Mouse (Mus musculus): ENCODE results near the gene Slamf9. TPM values are rescaled to one million over a fixed set of nuclear protein-coding genes. Genes with fewer than 3 reads are reported as not detected.

Gene Slamf9
- not detected for polyA plus RNA-seq (2017; shearing (Covaris generic))

- ATAC-seq, result peak; percentile 51
Measured at GRCm38 (mm10) chr1:172475054-172475741, at the start of gene Slamf9. TSS of gene Slamf9 (plus strand) at chr1:172475358.

- no peak for ATAC-seq
Measured at GRCm38 (mm10) chr1:172426419-172426818, 48.7 kb upstream of the Slamf9 start.

GRCm38 (mm10) chr1:172427841-172428240, 47.3 kb upstream of the Slamf9 start:
- ATAC-seq, result no peak

GRCm38 (mm10) chr1:172428614-172429013, 46.5 kb upstream of the Slamf9 start:
- ATAC-seq, result no peak

DNA sequence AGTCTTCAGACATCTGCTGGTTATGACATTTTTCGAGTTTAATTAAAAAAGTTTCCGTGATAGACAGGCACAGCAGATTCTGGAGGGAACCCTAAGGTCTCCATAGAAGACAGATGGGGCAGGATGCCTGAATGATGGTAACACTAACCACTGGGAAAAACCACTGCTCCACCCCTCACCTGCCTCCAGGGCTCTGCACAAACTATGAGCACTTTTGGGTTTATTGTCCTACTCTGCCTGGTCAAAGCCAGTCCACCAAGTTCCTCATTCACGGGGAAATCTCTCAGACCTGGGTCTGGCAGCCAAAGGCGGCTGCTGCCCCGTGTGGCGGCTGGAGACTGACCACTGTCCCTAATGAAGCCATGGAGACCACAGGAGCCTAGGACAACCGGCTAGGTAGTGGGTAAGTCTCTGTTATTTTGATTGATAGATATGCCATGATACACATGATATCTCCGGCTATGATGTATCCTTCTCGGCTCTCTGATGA, 44.4 kb upstream of the Slamf9 start:
- no peak for ATAC-seq

GRCm38 (mm10) chr1:172431836-172432586, 43.1 kb upstream of the Slamf9 start:
- no peak for ATAC-seq

DNA sequence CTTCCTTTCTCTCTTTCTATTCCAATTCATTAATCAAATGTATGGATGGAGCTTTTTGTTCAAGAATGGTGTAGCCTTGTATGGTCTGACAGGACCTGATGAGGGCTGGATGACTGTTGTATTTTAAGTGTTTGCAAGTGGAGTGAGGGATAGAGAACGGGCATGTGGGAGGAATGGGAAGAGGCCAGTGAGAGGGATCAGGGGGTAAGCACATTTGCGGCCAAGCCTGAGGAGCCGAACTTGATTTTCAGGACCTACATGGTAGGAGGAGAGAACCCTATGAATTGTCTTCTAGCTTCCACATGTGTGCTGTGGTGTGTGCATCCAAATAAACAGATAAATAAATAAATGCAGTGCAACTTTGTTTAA, 42.6 kb upstream of the Slamf9 start:
- no peak for ATAC-seq

DNA sequence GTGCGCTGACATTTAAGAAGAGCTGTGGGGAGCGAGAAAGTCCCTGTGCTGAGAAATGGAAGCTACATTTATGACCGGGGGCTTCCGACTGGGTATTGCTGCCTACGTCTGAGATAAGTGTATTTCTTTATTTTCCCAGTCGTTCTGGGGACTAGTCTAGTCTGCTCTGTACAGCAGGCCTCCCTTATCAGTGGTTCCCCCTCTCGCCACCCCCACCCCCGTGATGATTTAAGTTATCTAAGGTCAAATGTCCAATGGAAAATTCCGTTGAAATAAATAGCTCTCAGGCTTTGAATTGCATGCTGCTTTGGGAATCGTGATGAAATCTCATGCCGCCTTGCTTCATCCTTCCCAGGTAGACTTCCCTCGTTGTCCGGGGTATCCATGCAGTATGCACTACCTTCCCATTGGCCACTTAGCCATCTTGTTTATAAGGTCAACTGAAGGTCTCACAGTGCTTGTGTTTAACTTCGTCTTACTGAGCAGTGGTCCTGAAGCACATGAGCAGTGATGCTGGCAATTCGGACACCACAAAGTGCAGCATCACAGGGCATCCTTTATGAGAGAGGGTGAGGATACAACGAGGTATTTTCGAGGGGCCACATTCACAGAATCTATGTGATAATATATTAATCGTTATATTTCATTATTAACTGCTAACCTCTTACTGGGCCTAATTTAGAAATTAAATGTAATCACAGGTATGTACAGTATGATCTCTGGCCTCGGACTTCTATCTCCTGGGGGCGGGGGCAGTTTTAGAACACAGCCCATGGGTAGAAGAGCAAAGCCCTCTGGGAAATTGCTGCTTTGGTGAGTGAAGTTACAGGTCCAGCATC, 41.9 kb upstream of the Slamf9 start:
- no peak for ATAC-seq

DNA sequence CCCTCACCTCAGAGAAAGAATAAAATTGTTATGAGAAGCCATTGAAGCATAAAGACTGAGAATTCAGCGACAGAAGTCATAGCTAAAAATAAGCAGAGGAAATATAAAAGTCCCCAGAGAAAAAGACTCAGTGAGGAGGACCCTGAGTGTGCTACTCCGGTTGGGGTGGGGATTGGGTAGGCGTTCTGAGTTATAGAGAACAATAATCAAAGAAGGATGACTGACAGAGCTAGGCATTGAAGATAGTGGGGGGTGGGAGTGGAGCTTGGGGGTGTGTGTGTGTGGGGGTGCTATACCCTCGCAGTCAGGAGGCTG, 41.4 kb upstream of the Slamf9 start:
- ATAC-seq, result no peak

GRCm38 (mm10) chr1:172436785-172437184, 38.4 kb upstream of the Slamf9 start:
- ATAC-seq, result no peak

DNA sequence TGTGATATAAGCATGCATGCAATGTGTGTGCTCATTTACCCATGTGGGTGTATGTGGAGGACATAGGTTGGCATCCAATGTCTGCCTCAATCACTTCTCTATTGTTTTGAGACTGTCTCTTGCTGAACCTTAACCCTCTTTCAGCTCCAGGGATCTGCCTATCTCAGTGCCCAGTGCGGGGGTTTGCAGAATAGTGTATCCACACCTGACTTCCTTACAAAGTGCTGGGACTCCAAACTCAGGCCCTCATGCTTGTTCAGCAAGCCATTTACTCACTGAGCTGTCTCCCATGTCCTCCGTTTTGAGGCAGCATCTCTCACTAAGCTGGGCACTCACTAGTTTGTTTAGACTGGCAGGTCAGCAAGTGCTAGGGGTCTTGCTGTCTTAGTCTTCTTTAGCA, 36.5 kb upstream of the Slamf9 start:
- no peak for ATAC-seq

- no peak for ATAC-seq
Measured at GRCm38 (mm10) chr1:172440521-172440920, 34.6 kb upstream of the Slamf9 start.

DNA sequence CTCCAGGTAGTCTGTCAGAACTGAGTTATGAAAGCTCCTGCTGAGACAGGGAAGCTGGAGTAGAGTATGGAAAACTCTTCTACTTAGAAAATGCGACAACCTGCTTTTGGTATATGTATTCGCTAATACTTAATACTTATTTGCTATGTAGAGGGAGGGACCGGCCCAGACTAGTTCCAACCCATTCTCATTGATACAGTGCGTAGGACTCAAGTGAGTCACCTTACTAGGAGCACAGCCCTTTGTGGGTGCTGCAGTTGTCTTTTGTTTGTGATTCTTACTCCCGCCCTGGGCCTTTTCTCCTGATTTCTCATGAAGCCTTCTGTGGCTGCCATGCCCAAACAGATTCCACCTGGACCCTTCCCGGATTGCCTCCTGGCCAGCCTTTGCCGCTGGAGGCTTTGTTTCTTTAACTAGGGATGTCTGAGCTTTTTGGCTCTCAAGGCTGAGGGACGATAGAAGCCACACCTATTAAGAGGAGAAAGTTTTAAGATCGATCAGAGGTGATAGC, 33.2 kb upstream of the Slamf9 start:
- ATAC-seq, result no peak

GRCm38 (mm10) chr1:172450226-172450625, 24.9 kb upstream of the Slamf9 start:
- ATAC-seq, result no peak

- ATAC-seq, result no peak
Measured at GRCm38 (mm10) chr1:172450848-172451470, 24.2 kb upstream of the Slamf9 start.

- no peak for ATAC-seq
Measured at GRCm38 (mm10) chr1:172452911-172453310, 22.2 kb upstream of the Slamf9 start.

- ATAC-seq, result no peak
Measured at GRCm38 (mm10) chr1:172453810-172454209, 21.3 kb upstream of the Slamf9 start.

DNA sequence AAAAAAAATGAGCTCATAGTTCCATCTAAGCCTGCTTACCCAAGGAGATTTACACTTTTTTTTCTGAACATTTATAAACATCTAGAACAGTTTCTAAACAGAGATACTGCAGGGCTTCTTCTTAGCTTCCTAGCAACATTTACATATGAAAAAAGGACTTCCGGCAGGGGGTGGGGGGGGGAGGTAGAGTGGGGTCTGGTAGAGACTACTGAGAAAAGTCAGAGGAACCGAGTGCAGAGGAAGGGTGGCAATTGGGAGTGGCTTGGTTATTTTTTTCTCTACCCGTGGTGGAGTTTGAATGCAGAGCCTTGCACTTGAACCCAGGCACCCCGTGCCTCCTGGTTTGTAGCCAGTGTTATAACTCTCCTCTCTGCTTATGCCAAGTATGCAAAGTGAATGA, 19.7 kb upstream of the Slamf9 start:
- ATAC-seq, result peak; percentile 88

DNA sequence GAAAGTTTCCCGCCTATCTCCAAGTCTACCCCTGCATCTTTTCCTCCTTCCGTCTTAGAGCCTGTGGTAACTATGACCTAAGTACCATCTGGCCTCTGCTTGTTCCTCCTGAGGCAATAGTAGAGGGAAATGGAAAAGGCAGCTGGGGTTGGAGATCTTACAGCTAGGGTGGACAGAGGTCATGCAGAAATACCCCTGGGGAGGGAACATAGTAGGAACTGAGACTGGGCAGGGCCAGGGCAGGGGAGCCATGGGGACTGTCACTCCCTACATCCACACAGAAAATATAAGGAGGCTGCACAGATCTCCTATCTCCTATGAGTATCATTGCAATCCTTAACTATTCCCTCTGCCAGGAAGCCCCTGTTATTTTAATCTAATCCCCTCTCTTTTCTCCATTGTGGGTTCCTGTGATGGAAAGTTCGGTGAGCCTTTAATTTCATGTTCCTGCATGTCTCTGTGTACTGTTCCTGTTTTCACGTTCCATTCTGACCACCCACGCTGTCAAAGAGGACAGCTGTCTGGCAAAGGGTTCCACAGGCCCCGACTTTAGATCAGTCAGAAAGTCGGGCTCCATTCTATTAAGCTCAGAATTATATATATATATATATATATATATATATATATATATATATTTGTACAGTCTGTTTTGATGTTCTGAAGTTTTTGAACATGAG, 19.0 kb upstream of the Slamf9 start:
- peak; percentile 25 for ATAC-seq

- ATAC-seq, result no peak
Measured at GRCm38 (mm10) chr1:172457196-172457595, 18.0 kb upstream of the Slamf9 start.

- ATAC-seq, result no peak
Measured at GRCm38 (mm10) chr1:172458041-172458440, 17.1 kb upstream of the Slamf9 start.

DNA sequence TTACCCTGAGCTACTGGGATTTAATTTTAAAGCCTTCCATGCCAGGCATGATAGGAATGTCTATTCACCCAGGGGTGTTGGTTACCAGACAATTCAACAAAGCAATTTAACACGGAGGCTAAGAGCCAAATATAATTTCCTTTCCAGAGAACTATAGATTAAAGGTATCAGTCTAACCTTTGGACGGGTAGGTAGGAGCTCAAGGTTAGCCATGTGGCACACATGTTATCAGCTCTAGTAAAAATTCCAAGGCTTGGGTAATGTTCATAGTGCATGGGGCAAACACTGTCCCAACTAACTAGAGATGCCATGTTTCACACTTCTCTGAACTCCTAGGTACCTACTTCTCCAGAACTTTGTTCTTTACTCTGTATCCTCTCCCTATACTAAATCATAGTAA, 13.6 kb upstream of the Slamf9 start:
- no peak for ATAC-seq

All from CD4-positive, CD25-positive, alpha-beta regulatory T cell, adult 4 months (primary cell).